Mouse (Mus musculus) liver, embryonic 16.5 days (tissue): Measurements from ENCODE around the gene Frem3. TPM values are rescaled to one million over a fixed set of nuclear protein-coding genes. Genes with fewer than 3 reads are reported as not detected.

Experiments used
- ATAC-seq: fragments of 200-750 bp; cut with Nextera tagmentation; 2 replicates; pipeline ENCODE4 v1.8.0; 2017; ENCODE audit warnings: low read depth, mild to moderate bottlenecking, moderate number of reproducible peaks, moderate library complexity
- H3K27ac ChIP-seq: fragments of 300-500 bp; sonication (generic); 2 replicates; pipeline ENCODE4 v1.5.1; 2014; ENCODE audit warnings: mild to moderate bottlenecking, low read length
- H3K27me3 ChIP-seq: fragments of 300-500 bp; sonication (generic); 2 replicates; pipeline ENCODE4 v1.6.1; 2014; ENCODE audit warnings: low read depth, low read length, mixed read lengths; ENCODE audit not compliant: control insufficient read depth, insufficient read depth
- H3K36me3 ChIP-seq: fragments of 300-500 bp; sonication (generic); 2 replicates; pipeline ENCODE4 v1.6.1; 2014; ENCODE audit warnings: mild to moderate bottlenecking; ENCODE audit not compliant: control insufficient read depth, insufficient read depth
- H3K4me1 ChIP-seq: fragments of 300-500 bp; sonication (generic); 2 replicates; pipeline ENCODE4 v1.6.1; 2014; ENCODE audit warnings: low read depth, low read length, mixed read lengths; ENCODE audit not compliant: control insufficient read depth
- H3K4me2 ChIP-seq: fragments of 300-500 bp; sonication (generic); 2 replicates; pipeline ENCODE4 v1.6.1; 2014; ENCODE audit warnings: low read depth, low read length, mixed read lengths
- H3K4me3 ChIP-seq: fragments of 300-500 bp; sonication (generic); 2 replicates; pipeline ENCODE4 v1.5.1; 2014; ENCODE audit warnings: low read depth, mild to moderate bottlenecking, low read length
- H3K9ac ChIP-seq: fragments of 300-500 bp; sonication (generic); 2 replicates; pipeline ENCODE4 v1.6.1; 2014; ENCODE audit warnings: low read depth, low read length
- H3K9me3 ChIP-seq: fragments of 300-500 bp; sonication (generic); replicated peaks from 2 replicates; pipeline ENCODE4 v1.6.1; 2016; ENCODE audit warnings: low read length; ENCODE audit not compliant: control insufficient read depth
- WGBS: fragments of 180-500 bp; shearing (Covaris S2); extraction: QIAGEN DNeasy Blood & Tissue Kit; methylation state at CpG from one replicate; pipeline ENCODE4 v1.1.7; 2014; ENCODE audit not compliant: insufficient replicate concordance; 5-methylcytosine and 5-hydroxymethylcytosine counted together
- polyA plus RNA-seq: library from polyadenylated mRNA; unstranded; fragments of >200 nt; fragmentation: Nextera tagmentation; extraction: Ambion mirVana; gene quantifications from 2 replicates; pipeline ENCODE4 v1.2.1, GENCODE M21; 2015

Frem3 gene
- polyA plus RNA-seq, 1 experiment from 2014 or later: 0.08 TPM

- H3K27me3 ChIP-seq: no peaks in the 10 kb centered on the region
- no peak overlapping the region for H3K4me2 ChIP-seq
- H3K9me3 ChIP-seq: no peaks in the 10 kb centered on the region
- WGBS: 72% methylated on average over 6 of the region's 6 CpGs
- H3K4me1 ChIP-seq: no peaks in the 10 kb centered on the region
- H3K9ac ChIP-seq: no peak overlapping the region
- H3K4me3 ChIP-seq: no peak overlapping the region
- no peak for ATAC-seq
- H3K36me3 ChIP-seq: no peaks in the 10 kb centered on the region
- H3K27ac ChIP-seq: no peak overlapping the region
These were observed 10.2 kb upstream of the Frem3 start for GRCm38 (mm10) chr8:80600600-80601170.

GRCm38 (mm10) chr8:80601886-80602285 lies 9.0 kb upstream of the Frem3 start:
- Histone ChIP-seq H3K4me2 (no peak overlapping the region), H3K9ac (no peak overlapping the region), H3K4me1 (no peaks in the 10 kb centered on the region), H3K36me3 (no peaks in the 10 kb centered on the region), H3K27ac (no peak overlapping the region), H3K9me3 (no peaks in the 10 kb centered on the region), H3K27me3 (no peaks in the 10 kb centered on the region), H3K4me3 (no peak overlapping the region)
- no peak for ATAC-seq
- WGBS: 45% methylated on average over 4 of the region's 4 CpGs

GRCm38 (mm10) chr8:80607082-80607481 lies 3.8 kb upstream of the Frem3 start:
- ATAC-seq: no peak

GRCm38 (mm10) chr8:80611441-80611751 lies 516 bp downstream of the Frem3 start:
- no peak overlapping the region for H3K9ac ChIP-seq
- H3K4me3 ChIP-seq: no peak overlapping the region
- no peaks in the 10 kb centered on the region for H3K4me1 ChIP-seq
- no peak for ATAC-seq
- peaks cover 29% of the 10 kb centered on the region for H3K27me3 ChIP-seq
- H3K9me3 ChIP-seq: no peaks in the 10 kb centered on the region
- no peak overlapping the region for H3K27ac ChIP-seq
- no peak overlapping the region for H3K4me2 ChIP-seq
- 12% methylated on average over 12 of the region's 12 CpGs for WGBS
- H3K36me3 ChIP-seq: no peaks in the 10 kb centered on the region

More at GRCm38 (mm10) chr8:80607082-80607481, 3.8 kb upstream of the Frem3 start:
- H3K9ac ChIP-seq: no peak overlapping the region
- no peaks in the 10 kb centered on the region for H3K4me1 ChIP-seq
- peaks cover 23% of the 10 kb centered on the region for H3K27me3 ChIP-seq
- H3K4me3 ChIP-seq: no peak overlapping the region
- no peak overlapping the region for H3K4me2 ChIP-seq
- no peaks in the 10 kb centered on the region for H3K36me3 ChIP-seq
- H3K27ac ChIP-seq: no peak overlapping the region
- WGBS: 19% methylated on average over 4 of the region's 4 CpGs
- H3K9me3 ChIP-seq: no peaks in the 10 kb centered on the region

GRCm38 (mm10) chr8:80619787-80620186 lies 8.9 kb downstream of the Frem3 start:
- Histone ChIP-seq H3K4me3 (no peak overlapping the region), H3K4me1 (no peaks in the 10 kb centered on the region), H3K9ac (no peak overlapping the region), H3K9me3 (no peaks in the 10 kb centered on the region), H3K4me2 (no peak overlapping the region), H3K27me3 (no peaks in the 10 kb centered on the region), H3K36me3 (no peaks in the 10 kb centered on the region), H3K27ac (no peak overlapping the region)
- 37% methylated on average over 3 of the region's 3 CpGs for WGBS
- no peak for ATAC-seq

- Histone ChIP-seq H3K9me3 (no peaks in the 10 kb centered on the region), H3K27me3 (no peaks in the 10 kb centered on the region), H3K27ac (no peak overlapping the region), H3K4me1 (no peaks in the 10 kb centered on the region), H3K9ac (no peak overlapping the region), H3K4me3 (no peak overlapping the region), H3K4me2 (no peak overlapping the region), H3K36me3 (no peaks in the 10 kb centered on the region)
- WGBS: 60% methylated on average over 6 of the region's 6 CpGs
- ATAC-seq: no peak
These were observed 36.5 kb downstream of the Frem3 start for GRCm38 (mm10) chr8:80647394-80647793.

DNA sequence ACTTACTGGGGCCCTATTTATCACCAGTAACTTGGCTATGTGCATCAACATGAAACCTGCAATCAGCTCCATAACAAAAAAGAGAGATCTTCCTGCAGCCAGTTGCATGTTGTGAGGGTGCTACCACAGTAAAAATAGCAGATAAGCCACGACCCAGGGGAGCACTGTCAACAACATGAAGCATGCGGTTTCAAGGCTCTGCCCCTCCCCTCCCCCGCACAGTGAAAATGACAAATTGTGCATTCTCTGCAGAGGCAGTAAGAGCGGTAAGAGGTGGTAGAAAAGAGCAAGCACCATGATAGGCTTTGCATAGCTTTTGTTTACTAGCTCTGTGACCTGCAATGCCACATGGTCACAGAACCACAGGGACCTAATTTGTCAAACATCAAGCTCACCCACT lies 46.8 kb downstream of the Frem3 start:
- Histone ChIP-seq H3K4me2 (no peak overlapping the region), H3K4me3 (no peak overlapping the region), H3K4me1 (peaks cover 10% of the 10 kb centered on the region; the same call in 1 of the 2 replicates), H3K36me3 (no peaks in the 10 kb centered on the region), H3K27ac (no peak overlapping the region), H3K27me3 (no peaks in the 10 kb centered on the region), H3K9me3 (no peaks in the 10 kb centered on the region), H3K9ac (no peak overlapping the region)
- 10% methylated on average over 4 of the region's 4 CpGs for WGBS
- no peak for ATAC-seq

DNA sequence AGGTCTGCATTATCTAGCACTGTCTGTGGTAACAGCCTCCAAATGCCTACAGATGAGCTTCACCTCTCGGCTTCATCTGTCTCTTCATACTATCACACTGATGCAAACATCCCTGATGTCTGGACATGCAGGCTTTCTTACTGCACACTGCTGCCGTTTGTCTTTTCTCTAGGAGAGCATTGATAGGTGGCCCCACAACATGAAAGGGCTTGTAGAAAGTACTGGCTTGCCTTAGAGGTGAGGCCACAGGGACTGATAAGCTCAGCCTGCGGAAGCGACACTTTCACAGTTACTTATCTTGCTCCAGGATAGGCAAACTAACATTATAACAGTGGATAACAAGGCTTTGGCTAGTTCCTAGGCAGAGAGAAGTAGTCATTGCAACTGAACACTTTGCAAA lies 50.2 kb downstream of the Frem3 start:
- ATAC-seq: peak; percentile 90
- no peaks in the 10 kb centered on the region for H3K36me3 ChIP-seq
- 13% methylated on average over 4 of the region's 4 CpGs for WGBS
- H3K9ac ChIP-seq: no peak overlapping the region
- H3K4me1 ChIP-seq: peaks cover 10% of the 10 kb centered on the region; the same call in 1 of the 2 replicates
- no peak overlapping the region for H3K4me2 ChIP-seq
- peak overlapping the region; percentile 49 for H3K27ac ChIP-seq
- no peaks in the 10 kb centered on the region for H3K9me3 ChIP-seq
- no peaks in the 10 kb centered on the region for H3K27me3 ChIP-seq
- H3K4me3 ChIP-seq: no peak overlapping the region

DNA sequence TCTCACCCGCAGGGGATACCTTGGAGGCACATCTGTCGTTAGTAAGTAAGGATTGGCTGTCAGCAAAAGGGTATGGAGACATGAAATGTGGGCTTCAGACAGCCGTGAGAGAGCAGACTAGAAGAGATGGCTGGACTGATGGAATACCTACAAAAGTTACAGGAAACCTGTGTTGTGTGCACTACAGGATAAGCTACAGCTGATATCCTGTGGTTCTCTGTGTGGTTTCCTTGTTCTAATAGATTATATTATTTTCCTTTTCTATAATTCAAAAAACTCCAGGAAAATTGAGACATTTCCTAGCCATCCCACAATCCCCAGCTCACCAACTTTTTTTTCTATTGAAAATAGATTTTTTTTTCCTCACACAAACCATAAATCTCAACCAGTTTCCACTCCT lies 52.6 kb downstream of the Frem3 start:
- no peaks in the 10 kb centered on the region for H3K27me3 ChIP-seq
- H3K4me1 ChIP-seq: peaks cover 6% of the 10 kb centered on the region; the same call in 1 of the 2 replicates
- no peak for ATAC-seq
- no peak overlapping the region for H3K27ac ChIP-seq
- no peak overlapping the region for H3K9ac ChIP-seq
- no peak overlapping the region for H3K4me3 ChIP-seq
- no peak overlapping the region for H3K4me2 ChIP-seq
- H3K9me3 ChIP-seq: no peaks in the 10 kb centered on the region
- 15% methylated on average over 3 of the region's 3 CpGs for WGBS
- no peaks in the 10 kb centered on the region for H3K36me3 ChIP-seq
